Mouse (Mus musculus): ENCODE data around the gene Nr1h4. TPM values are rescaled to one million over a fixed set of nuclear protein-coding genes. Genes with fewer than 3 reads are reported as not detected.

Nr1h4 gene
- polyA plus RNA-seq, 1 experiment from 2014 or later, result 117 TPM

GRCm38 (mm10) chr10:89519226-89519625 lies 14.2 kb downstream of the Nr1h4 start:
- H3K9ac ChIP-seq (ENCODE audit: low read depth, low read length), result no peak overlapping the region
- peak; percentile 77 for ATAC-seq
- no peaks in the 10 kb centered on the region for H3K4me1 ChIP-seq (replicated peaks; ENCODE audit: control insufficient read depth, insufficient read depth, low read length)
- H3K4me2 ChIP-seq (replicated peaks; ENCODE audit: low read depth), result no peak overlapping the region
- H3K4me3 ChIP-seq (ENCODE audit: low read depth, low read length), result no peak overlapping the region
- H3K36me3 ChIP-seq (ENCODE audit: control insufficient read depth, insufficient read depth), result no peaks in the 10 kb centered on the region
- TF ChIP-seq CTCF (IDR thresholded peaks at IDR 0.05; ENCODE audit: low read depth), result no peak
- H3K27ac ChIP-seq (ENCODE audit: low read depth, low read length), result peak overlapping the region; percentile 80
- WGBS, result 38% methylated on average over 4 of the region's 4 CpGs
- H3K9me3 ChIP-seq (ENCODE audit: control insufficient read depth), result no peaks in the 10 kb centered on the region
- H3K27me3 ChIP-seq (replicated peaks; ENCODE audit: control insufficient read depth, insufficient read depth, low read length), result no peaks in the 10 kb centered on the region

DNA sequence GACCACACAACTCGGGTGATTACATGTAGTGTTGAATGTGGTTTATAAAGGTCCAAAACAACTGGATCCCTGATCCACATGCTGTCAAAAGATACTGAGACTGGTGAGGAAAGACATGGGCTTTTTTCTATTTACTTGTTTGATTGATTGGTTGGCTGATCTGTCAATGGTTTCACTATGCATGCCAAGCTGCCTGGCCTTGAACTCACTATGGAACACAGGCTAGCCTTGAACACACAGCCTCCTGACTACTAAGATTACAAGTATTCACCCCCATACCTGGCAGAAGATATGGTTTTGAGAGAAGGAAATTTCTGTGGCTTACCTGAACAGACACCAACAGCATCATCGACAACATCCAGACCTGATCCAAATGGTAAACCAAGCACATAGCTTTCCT lies 15.0 kb downstream of the Nr1h4 start:
- H3K9ac ChIP-seq (ENCODE audit: low read depth, low read length), result no peak overlapping the region
- H3K4me2 ChIP-seq (replicated peaks; ENCODE audit: low read depth), result no peak overlapping the region
- peak overlapping the region; percentile 80 for H3K27ac ChIP-seq (ENCODE audit: low read depth, low read length)
- H3K4me1 ChIP-seq (replicated peaks; ENCODE audit: control insufficient read depth, insufficient read depth, low read length), result no peaks in the 10 kb centered on the region
- no peak for TF ChIP-seq CTCF (IDR thresholded peaks at IDR 0.05; ENCODE audit: low read depth)
- no peaks in the 10 kb centered on the region for H3K36me3 ChIP-seq (ENCODE audit: control insufficient read depth, insufficient read depth)
- H3K27me3 ChIP-seq (replicated peaks; ENCODE audit: control insufficient read depth, insufficient read depth, low read length), result no peaks in the 10 kb centered on the region
- ATAC-seq, result no peak
- WGBS, result 80% methylated on average over 2 of the region's 2 CpGs
- no peak overlapping the region for H3K4me3 ChIP-seq (ENCODE audit: low read depth, low read length)
- no peaks in the 10 kb centered on the region for H3K9me3 ChIP-seq (ENCODE audit: control insufficient read depth)

DNA sequence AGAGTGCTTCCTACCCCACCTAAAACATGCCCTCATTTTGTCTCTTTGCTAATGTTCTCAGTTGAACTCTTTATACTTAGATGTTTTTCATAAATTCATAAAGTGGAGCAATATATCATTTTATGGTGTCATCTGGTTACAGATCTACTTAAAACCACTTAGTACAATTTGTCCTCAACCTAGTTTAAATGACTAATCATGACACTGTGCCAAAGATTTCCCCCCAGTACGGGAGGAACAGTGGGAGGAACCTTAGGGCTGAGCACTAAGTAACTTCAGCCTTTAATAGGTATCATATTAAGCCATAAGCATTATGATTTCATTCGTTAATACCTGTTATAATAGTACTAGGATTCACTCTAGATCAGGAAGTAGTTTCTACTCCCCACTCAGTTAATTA lies 17.6 kb downstream of the Nr1h4 start:
- Histone ChIP-seq H3K4me1 (replicated peaks; ENCODE audit: control insufficient read depth, insufficient read depth, low read length) (peaks cover 3% of the 10 kb centered on the region; the same call in 1 of the 2 replicates), H3K4me2 (replicated peaks; ENCODE audit: low read depth) (no peak overlapping the region), H3K27me3 (replicated peaks; ENCODE audit: control insufficient read depth, insufficient read depth, low read length) (no peaks in the 10 kb centered on the region), H3K9ac (ENCODE audit: low read depth, low read length) (no peak overlapping the region), H3K9me3 (ENCODE audit: control insufficient read depth) (no peaks in the 10 kb centered on the region), H3K27ac (ENCODE audit: low read depth, low read length) (peak overlapping the region; percentile 62), H3K36me3 (ENCODE audit: control insufficient read depth, insufficient read depth) (no peaks in the 10 kb centered on the region), H3K4me3 (ENCODE audit: low read depth, low read length) (no peak overlapping the region)
- no peak for TF ChIP-seq CTCF (IDR thresholded peaks at IDR 0.05; ENCODE audit: low read depth)
- 30% methylated on average over 2 of the region's 2 CpGs for WGBS
- ATAC-seq, result peak; percentile 57

DNA sequence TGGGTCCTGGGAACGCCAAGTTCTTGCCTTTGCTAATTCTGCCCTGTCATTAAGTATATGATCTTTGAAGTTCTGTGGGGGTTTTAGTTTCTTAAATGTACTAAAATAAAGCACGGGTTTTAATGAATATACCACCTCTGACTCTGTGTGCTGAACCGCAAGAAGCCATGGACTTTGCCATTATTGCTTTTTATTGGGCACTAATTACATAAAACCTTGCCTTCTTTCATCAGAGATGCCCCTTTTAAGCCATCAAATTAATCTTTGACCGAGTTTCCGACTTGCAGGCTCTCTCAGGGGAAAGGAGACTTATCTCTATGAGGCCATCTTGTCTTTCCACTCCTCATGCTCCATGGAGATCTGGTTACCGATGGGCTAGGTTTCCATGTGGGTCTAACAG lies 20.8 kb downstream of the Nr1h4 start:
- Histone ChIP-seq H3K4me1 (replicated peaks; ENCODE audit: control insufficient read depth, insufficient read depth, low read length) (peaks cover 3% of the 10 kb centered on the region; the same call in 1 of the 2 replicates), H3K36me3 (ENCODE audit: control insufficient read depth, insufficient read depth) (no peaks in the 10 kb centered on the region), H3K9ac (ENCODE audit: low read depth, low read length) (no peak overlapping the region), H3K27me3 (replicated peaks; ENCODE audit: control insufficient read depth, insufficient read depth, low read length) (no peaks in the 10 kb centered on the region), H3K4me2 (replicated peaks; ENCODE audit: low read depth) (no peak overlapping the region; the same call in 1 of the 2 replicates), H3K4me3 (ENCODE audit: low read depth, low read length) (no peak overlapping the region), H3K9me3 (ENCODE audit: control insufficient read depth) (no peaks in the 10 kb centered on the region), H3K27ac (ENCODE audit: low read depth, low read length) (peak overlapping the region; percentile 41; the same call in 1 of the 2 replicates)
- no peak for TF ChIP-seq CTCF (IDR thresholded peaks at IDR 0.05; ENCODE audit: low read depth)
- WGBS, result 44% methylated on average over 6 of the region's 6 CpGs
- peak; percentile 62 for ATAC-seq

- no peak overlapping the region for H3K4me2 ChIP-seq (replicated peaks; ENCODE audit: low read depth)
- no peak overlapping the region for H3K9ac ChIP-seq (ENCODE audit: low read depth, low read length)
- H3K4me3 ChIP-seq (ENCODE audit: low read depth, low read length), result no peak overlapping the region
- no peak for ATAC-seq
- no peaks in the 10 kb centered on the region for H3K9me3 ChIP-seq (ENCODE audit: control insufficient read depth)
- no peak overlapping the region for H3K27ac ChIP-seq (ENCODE audit: low read depth, low read length)
- no peaks in the 10 kb centered on the region for H3K36me3 ChIP-seq (ENCODE audit: control insufficient read depth, insufficient read depth)
- no peak for TF ChIP-seq CTCF (IDR thresholded peaks at IDR 0.05; ENCODE audit: low read depth)
- 86% methylated on average over 2 of the region's 2 CpGs for WGBS
- H3K27me3 ChIP-seq (replicated peaks; ENCODE audit: control insufficient read depth, insufficient read depth, low read length), result no peaks in the 10 kb centered on the region
- peaks cover 3% of the 10 kb centered on the region; the same call in 1 of the 2 replicates for H3K4me1 ChIP-seq (replicated peaks; ENCODE audit: control insufficient read depth, insufficient read depth, low read length)
These were observed 22.8 kb downstream of the Nr1h4 start for GRCm38 (mm10) chr10:89510547-89510946.

GRCm38 (mm10) chr10:89508567-89508966 lies 24.8 kb downstream of the Nr1h4 start:
- Histone ChIP-seq H3K27ac (ENCODE audit: low read depth, low read length) (peak overlapping the region; percentile 62; the same call in 1 of the 2 replicates), H3K27me3 (replicated peaks; ENCODE audit: control insufficient read depth, insufficient read depth, low read length) (no peaks in the 10 kb centered on the region), H3K4me2 (replicated peaks; ENCODE audit: low read depth) (no peak overlapping the region), H3K4me1 (replicated peaks; ENCODE audit: control insufficient read depth, insufficient read depth, low read length) (peaks cover 3% of the 10 kb centered on the region; the same call in 1 of the 2 replicates), H3K4me3 (ENCODE audit: low read depth, low read length) (no peak overlapping the region), H3K9ac (ENCODE audit: low read depth, low read length) (no peak overlapping the region), H3K9me3 (ENCODE audit: control insufficient read depth) (no peaks in the 10 kb centered on the region), H3K36me3 (ENCODE audit: control insufficient read depth, insufficient read depth) (no peaks in the 10 kb centered on the region)
- no peak for TF ChIP-seq CTCF (IDR thresholded peaks at IDR 0.05; ENCODE audit: low read depth)
- 40% methylated on average over 2 of the region's 2 CpGs for WGBS
- peak; percentile 22; the same call in 1 of the 2 replicates for ATAC-seq

DNA sequence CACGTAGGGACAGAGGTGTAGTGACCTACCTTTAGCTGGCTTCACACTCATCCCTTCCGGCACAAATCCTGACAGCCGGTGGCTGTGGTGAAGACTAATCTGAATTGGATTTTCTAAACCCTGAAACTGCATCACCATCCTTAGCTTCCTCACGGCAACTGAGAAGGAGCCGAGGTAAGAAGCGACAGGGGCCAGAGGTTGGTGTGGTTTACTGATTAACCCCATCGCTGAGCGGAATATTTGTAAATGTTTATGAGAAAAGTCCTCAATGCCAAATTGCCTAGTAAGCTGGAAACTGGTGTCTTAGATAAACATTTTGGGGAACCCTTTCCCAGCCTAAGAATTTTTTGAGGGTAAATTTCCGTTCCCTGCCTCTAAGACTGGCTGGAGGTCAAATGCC lies 26.9 kb downstream of the Nr1h4 start:
- ATAC-seq, result no peak; the same call in 1 of the 2 replicates
- Histone ChIP-seq H3K4me1 (replicated peaks; ENCODE audit: control insufficient read depth, insufficient read depth, low read length) (no peaks in the 10 kb centered on the region), H3K4me3 (ENCODE audit: low read depth, low read length) (peak overlapping the region; percentile 55), H3K27me3 (replicated peaks; ENCODE audit: control insufficient read depth, insufficient read depth, low read length) (no peaks in the 10 kb centered on the region), H3K4me2 (replicated peaks; ENCODE audit: low read depth) (peak overlapping the region; percentile 63), H3K9me3 (ENCODE audit: control insufficient read depth) (no peaks in the 10 kb centered on the region), H3K9ac (ENCODE audit: low read depth, low read length) (peak overlapping the region; percentile 51), H3K27ac (ENCODE audit: low read depth, low read length) (peak overlapping the region; percentile 85), H3K36me3 (ENCODE audit: control insufficient read depth, insufficient read depth) (no peaks in the 10 kb centered on the region)
- WGBS, result 18% methylated on average over 9 of the region's 9 CpGs
- TF ChIP-seq CTCF (IDR thresholded peaks at IDR 0.05; ENCODE audit: low read depth), result no peak

All from intestine, postnatal 0 days (tissue).